Mouse (Mus musculus): ENCODE measurements at regions not wholly inside any gene's neighbourhood (a gene's known extent, or its start where the extent isn't known, plus 50 kb on each side); places are given as distances from the start of the nearest gene placed in this dataset.

DNA sequence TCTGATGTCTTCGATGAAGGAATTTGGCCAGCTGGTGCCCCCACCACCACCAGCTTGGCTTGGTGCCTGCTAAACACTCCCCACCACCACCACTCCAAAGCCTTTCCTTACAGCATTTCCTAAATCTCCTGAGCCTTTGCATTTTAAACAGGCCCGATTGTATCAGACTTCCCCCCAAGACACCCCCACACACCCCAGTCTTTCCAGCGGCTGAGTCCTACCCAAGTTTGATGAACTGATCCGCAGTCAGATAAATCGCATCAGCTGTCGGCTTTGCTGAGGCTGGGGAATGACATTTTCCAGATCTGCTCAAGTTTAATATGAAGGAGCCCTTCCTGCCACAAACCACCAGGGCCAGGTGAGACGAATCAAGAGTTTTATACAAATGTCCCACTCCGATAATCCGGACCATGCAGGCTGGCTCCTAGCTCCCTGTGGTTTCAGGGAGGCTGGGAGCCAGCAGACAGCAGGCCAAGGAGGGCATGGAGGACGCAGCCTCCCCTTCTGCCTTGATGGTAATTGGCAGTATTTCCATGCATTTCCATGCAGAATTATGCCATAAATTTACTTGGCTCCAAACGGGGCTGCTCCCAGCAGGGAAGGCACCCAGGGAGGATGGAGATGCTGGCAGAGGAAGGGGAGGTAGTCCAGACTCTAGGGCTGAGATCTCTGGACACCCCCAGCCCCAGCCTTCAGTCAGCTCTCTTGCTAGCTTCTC is 125.6 kb upstream of the Csf3r start:
- Histone ChIP-seq H3K36me3 (ENCODE audit: control insufficient read depth, insufficient read depth, low read length) (no peaks in the 10 kb centered on the region), H3K27me3 (ENCODE audit: control insufficient read depth, insufficient read depth, low read length) (no peaks in the 10 kb centered on the region; the same call in 1 of the 2 replicates), H3K4me1 (ENCODE audit: control insufficient read depth, insufficient read depth, low read length) (peaks cover 13% of the 10 kb centered on the region), H3K9me3 (ENCODE audit: control insufficient read depth, low read length) (no peaks in the 10 kb centered on the region), H3K9ac (ENCODE audit: low read depth, low read length, severe bottlenecking) (0 out of 2 replicates have a peak overlapping the region, but pooled peaks have one; percentile 25), H3K4me3 (replicated peaks; ENCODE audit: low read length) (no peak overlapping the region), H3K4me2 (replicated peaks; ENCODE audit: low read depth, low read length, severe bottlenecking) (no peak overlapping the region), H3K27ac (replicated peaks; ENCODE audit: low read depth, low read length) (no peak overlapping the region)
- TF ChIP-seq POLR2A (IDR thresholded peaks at IDR 0.05; ENCODE audit: borderline replicate concordance, extremely low read depth, insufficient read depth, insufficient read length) = no peak
- ATAC-seq (ENCODE audit: low FRiP score, low read depth) = 0 out of 2 replicates have a peak, but pooled peaks have one; percentile 34
- WGBS = 40% methylated on average over 11 of the region's 11 CpGs
- no peak for DNase-seq (ENCODE audit: low spot score)

GRCm38 (mm10) chr4:125901546-125902276 is 122.6 kb upstream of the Csf3r start:
- Histone ChIP-seq H3K27ac (replicated peaks; ENCODE audit: low read depth, low read length) (no peak overlapping the region), H3K9me3 (ENCODE audit: control insufficient read depth, low read length) (no peaks in the 10 kb centered on the region), H3K4me1 (ENCODE audit: control insufficient read depth, insufficient read depth, low read length) (peaks cover 13% of the 10 kb centered on the region), H3K27me3 (ENCODE audit: control insufficient read depth, insufficient read depth, low read length) (no peaks in the 10 kb centered on the region; the same call in 1 of the 2 replicates), H3K36me3 (ENCODE audit: control insufficient read depth, insufficient read depth, low read length) (no peaks in the 10 kb centered on the region), H3K9ac (ENCODE audit: low read depth, low read length, severe bottlenecking) (no peak overlapping the region), H3K4me2 (replicated peaks; ENCODE audit: low read depth, low read length, severe bottlenecking) (no peak overlapping the region), H3K4me3 (replicated peaks; ENCODE audit: low read length) (no peak overlapping the region)
- no peak for TF ChIP-seq POLR2A (IDR thresholded peaks at IDR 0.05; ENCODE audit: borderline replicate concordance, extremely low read depth, insufficient read depth, insufficient read length)
- DNase-seq (ENCODE audit: low spot score) = no peak
- no peak for ATAC-seq (ENCODE audit: low FRiP score, low read depth)
- 74% methylated on average over 10 of the region's 10 CpGs for WGBS

- H3K4me2 ChIP-seq (replicated peaks; ENCODE audit: low read depth, low read length, severe bottlenecking) = no peak overlapping the region
- no peaks in the 10 kb centered on the region for H3K27me3 ChIP-seq (ENCODE audit: control insufficient read depth, insufficient read depth, low read length)
- H3K36me3 ChIP-seq (ENCODE audit: control insufficient read depth, insufficient read depth, low read length) = no peaks in the 10 kb centered on the region
- TF ChIP-seq POLR2A (IDR thresholded peaks at IDR 0.05; ENCODE audit: borderline replicate concordance, extremely low read depth, insufficient read depth, insufficient read length) = no peak
- H3K9ac ChIP-seq (ENCODE audit: low read depth, low read length, severe bottlenecking) = no peak overlapping the region
- H3K4me3 ChIP-seq (replicated peaks; ENCODE audit: low read length) = no peak overlapping the region
- 72% methylated on average over 5 of the region's 5 CpGs for whole genome bisulfite sequencing
- H3K9me3 ChIP-seq (ENCODE audit: control insufficient read depth, low read length) = no peaks in the 10 kb centered on the region
- H3K4me1 ChIP-seq (ENCODE audit: control insufficient read depth, insufficient read depth, low read length) = no peaks in the 10 kb centered on the region
- DNase-seq (ENCODE audit: low spot score) (no peak), ATAC-seq (ENCODE audit: low FRiP score, low read depth) (no peak)
- H3K27ac ChIP-seq (replicated peaks; ENCODE audit: low read depth, low read length) = no peak overlapping the region
Measured at GRCm38 (mm10) chr4:125906296-125906695, 118.1 kb upstream of the Csf3r start.

DNA sequence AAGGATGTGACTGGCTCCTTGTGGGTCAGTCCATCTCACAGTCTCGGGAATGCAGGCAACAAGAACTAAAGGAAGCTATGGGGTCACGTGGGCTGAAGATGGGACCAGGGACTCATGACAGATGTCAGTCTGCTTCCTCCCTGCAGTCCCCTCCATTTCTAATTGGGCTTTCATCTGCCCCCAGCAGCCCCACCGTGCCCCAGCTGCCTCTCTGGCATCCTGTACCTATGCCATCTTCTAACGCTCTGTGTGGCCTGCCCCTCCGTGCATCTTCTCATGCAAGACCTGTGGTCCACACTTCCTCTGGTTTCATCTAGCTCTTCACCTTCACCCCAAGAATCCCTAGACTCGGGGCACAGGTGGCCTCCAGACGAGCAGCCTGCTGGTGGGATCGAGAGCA is 115.4 kb upstream of the Csf3r start:
- no peak overlapping the region for H3K27ac ChIP-seq (replicated peaks; ENCODE audit: low read depth, low read length)
- DNase-seq (ENCODE audit: low spot score) (no peak), ATAC-seq (ENCODE audit: low FRiP score, low read depth) (no peak)
- no peaks in the 10 kb centered on the region for H3K4me1 ChIP-seq (ENCODE audit: control insufficient read depth, insufficient read depth, low read length)
- H3K9me3 ChIP-seq (ENCODE audit: control insufficient read depth, low read length) = no peaks in the 10 kb centered on the region
- no peak overlapping the region for H3K9ac ChIP-seq (ENCODE audit: low read depth, low read length, severe bottlenecking)
- no peaks in the 10 kb centered on the region for H3K36me3 ChIP-seq (ENCODE audit: control insufficient read depth, insufficient read depth, low read length)
- no peak overlapping the region for H3K4me2 ChIP-seq (replicated peaks; ENCODE audit: low read depth, low read length, severe bottlenecking)
- H3K4me3 ChIP-seq (replicated peaks; ENCODE audit: low read length) = no peak overlapping the region
- 81% methylated on average over 8 of the region's 8 CpGs for WGBS
- TF ChIP-seq POLR2A (IDR thresholded peaks at IDR 0.05; ENCODE audit: borderline replicate concordance, extremely low read depth, insufficient read depth, insufficient read length) = no peak
- H3K27me3 ChIP-seq (ENCODE audit: control insufficient read depth, insufficient read depth, low read length) = peaks cover 10% of the 10 kb centered on the region

GRCm38 (mm10) chr4:125911541-125912270 is 112.6 kb upstream of the Csf3r start:
- H3K4me3 ChIP-seq (replicated peaks; ENCODE audit: low read length) = no peak overlapping the region
- no peaks in the 10 kb centered on the region for H3K36me3 ChIP-seq (ENCODE audit: control insufficient read depth, insufficient read depth, low read length)
- H3K4me2 ChIP-seq (replicated peaks; ENCODE audit: low read depth, low read length, severe bottlenecking) = no peak overlapping the region
- no peak overlapping the region for H3K9ac ChIP-seq (ENCODE audit: low read depth, low read length, severe bottlenecking)
- H3K4me1 ChIP-seq (ENCODE audit: control insufficient read depth, insufficient read depth, low read length) = no peaks in the 10 kb centered on the region
- H3K27ac ChIP-seq (replicated peaks; ENCODE audit: low read depth, low read length) = no peak overlapping the region
- H3K9me3 ChIP-seq (ENCODE audit: control insufficient read depth, low read length) = no peaks in the 10 kb centered on the region
- DNase-seq (ENCODE audit: low spot score) = no peak
- no peak for TF ChIP-seq POLR2A (IDR thresholded peaks at IDR 0.05; ENCODE audit: borderline replicate concordance, extremely low read depth, insufficient read depth, insufficient read length)
- H3K27me3 ChIP-seq (ENCODE audit: control insufficient read depth, insufficient read depth, low read length) = peaks cover 10% of the 10 kb centered on the region
- no peak for ATAC-seq (ENCODE audit: low FRiP score, low read depth)
- WGBS = 8% methylated on average over 24 of the region's 24 CpGs
